Mouse (Mus musculus) gastrocnemius, adult 18-20 months (tissue): ENCODE measurements around the gene Ide. TPM values are rescaled to one million over a fixed set of nuclear protein-coding genes. Genes with fewer than 3 reads are reported as not detected.

ENCODE experiments used
- total RNA-seq, 2 experiments: library from RNA; stranded (reverse); gene quantifications; 2 replicates each; pipeline ENCODE4 v1.2.3; 2021

Ide gene
- total RNA-seq, 2 experiments from 2014 or later, result 106 to 173 TPM

Other genes with a start within 250 kb of the Ide start
- gene March5, start 130.3 kb downstream of the Ide start, total RNA-seq, result 10 to 100 TPM; 74.3 to 83.1 TPM
- 10 to 100 TPM; 59.2 to 64.4 TPM for gene Cpeb3, start 129.3 kb downstream of the Ide start, total RNA-seq
- under 1 TPM; 0.18 to 0.19 TPM for gene Kif11, start 38.6 kb upstream of the Ide start, total RNA-seq
- under 1 TPM; 0.21 to 0.78 TPM for gene Hhex, start 97.0 kb upstream of the Ide start, total RNA-seq
- 10 to 100 TPM; 55.6 to 59.9 TPM for gene Exoc6, start 212.6 kb upstream of the Ide start, total RNA-seq